Mouse (Mus musculus): Measurements from ENCODE around the gene Tceal1. TPM values are rescaled to one million over a fixed set of nuclear protein-coding genes. Genes with fewer than 3 reads are reported as not detected.
A peak's percentile ranks its signal among the peaks of the same experiment; 100 is the strongest.

Gene Tceal1
- total RNA-seq, 2 experiments from 2014 or later: 15.1 to 16.0 TPM

GRCm38 (mm10) chrX:136744663-136745062 lies 36.9 kb downstream of the Tceal1 start:
- DNase-seq (ENCODE audit: low spot score in 2 of 2): no peak

GRCm38 (mm10) chrX:136749329-136749728 lies 41.5 kb downstream of the Tceal1 start:
- no peak for DNase-seq (ENCODE audit: low spot score in 2 of 2)

GRCm38 (mm10) chrX:136755464-136755863 lies 47.7 kb downstream of the Tceal1 start:
- peak; percentile 12 to 16 for DNase-seq (ENCODE audit: low spot score in 2 of 2)

Other genes with a start within 250 kb of the Tceal1 start
- not detected for gene Kir3dl1, start 190.0 kb upstream of the Tceal1 start, total RNA-seq (2021)
- under 1 TPM; 0.19 to 0.35 TPM for gene Kir3dl2, start 163.9 kb upstream of the Tceal1 start, total RNA-seq (2021)
- 100 to 1,000 TPM; 162 to 171 TPM for gene Tceal3, start 117.1 kb upstream of the Tceal1 start, total RNA-seq (2021)
- gene Morf4l2, start 35.7 kb downstream of the Tceal1 start, total RNA-seq (2021): 100 to 1,000 TPM; 320 to 331 TPM
- not detected for gene Glra4, start 72.2 kb downstream of the Tceal1 start, total RNA-seq (2021)
- 100 to 1,000 TPM; 310 to 451 TPM for gene Plp1, start 114.7 kb downstream of the Tceal1 start, total RNA-seq (2021)
- 10 to 100 TPM; 16.4 to 20.9 TPM for gene Rab9b, start 160.8 kb downstream of the Tceal1 start, total RNA-seq (2021)
- not detected for gene H2bfm, start 219.3 kb downstream of the Tceal1 start, total RNA-seq (2021)

Measured in left cerebral cortex, adult 18-20 months (tissue).